Mouse (Mus musculus) hindlimb bud, embryonic 11.5 days (tissue): ENCODE measurements around the gene Wdr5.
A peak's percentile ranks its signal among the peaks of the same experiment; 100 is the strongest.
"Not testable (repeated sequence)": the region's sequence is repeated elsewhere in the genome, so short reads cannot be mapped to it uniquely, and the experiment has no call there.

ENCODE experiments used
- DNase-seq: peaks from one replicate; pipeline ENCODE4 v3.0.0-alpha.2; 2012; ENCODE audit warnings: low read depth, low spot score; ENCODE audit errors: extremely low spot score

The Wdr5 gene

DNA sequence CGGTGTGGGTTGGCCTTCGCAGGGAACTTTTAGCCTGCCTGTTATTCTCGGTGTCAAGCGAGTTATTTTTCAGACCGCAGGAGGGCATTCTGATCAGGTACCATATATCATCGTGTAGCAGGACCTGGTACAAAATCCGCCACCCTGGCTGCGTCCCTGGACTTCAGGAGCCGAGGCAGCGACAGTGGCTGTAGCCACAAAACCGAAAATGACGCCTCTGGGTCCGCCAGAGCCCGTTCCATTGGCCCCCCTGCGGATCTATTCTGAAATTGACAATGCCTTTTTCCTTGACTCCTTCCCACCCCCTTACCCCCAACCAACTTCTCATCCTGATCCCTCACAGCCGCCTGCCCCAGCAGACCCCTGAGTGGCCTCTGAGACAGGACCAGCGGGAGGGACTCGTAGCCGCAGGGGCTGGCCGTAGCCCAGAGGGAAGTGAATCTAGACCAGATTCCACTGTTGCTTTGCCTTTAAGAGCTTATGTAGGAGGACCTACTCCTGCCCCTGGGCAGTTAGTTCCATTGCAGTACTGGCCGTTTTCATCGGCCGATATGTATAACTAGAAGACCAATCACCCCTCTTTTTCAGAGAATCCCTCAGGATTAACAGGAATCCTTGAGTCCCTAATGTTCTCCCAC, 18.4 kb upstream of the Wdr5 start:
- no peak for DNase-seq

- DNase-seq: no peak
Observed at GRCm38 (mm10) chr2:27504113-27504885, 10.7 kb upstream of the Wdr5 start.

GRCm38 (mm10) chr2:27505539-27505938, 9.4 kb upstream of the Wdr5 start:
- DNase-seq: peak; percentile 39

- not testable (repeated sequence) for DNase-seq
Observed at GRCm38 (mm10) chr2:27506658-27507057, 8.3 kb upstream of the Wdr5 start.

DNA sequence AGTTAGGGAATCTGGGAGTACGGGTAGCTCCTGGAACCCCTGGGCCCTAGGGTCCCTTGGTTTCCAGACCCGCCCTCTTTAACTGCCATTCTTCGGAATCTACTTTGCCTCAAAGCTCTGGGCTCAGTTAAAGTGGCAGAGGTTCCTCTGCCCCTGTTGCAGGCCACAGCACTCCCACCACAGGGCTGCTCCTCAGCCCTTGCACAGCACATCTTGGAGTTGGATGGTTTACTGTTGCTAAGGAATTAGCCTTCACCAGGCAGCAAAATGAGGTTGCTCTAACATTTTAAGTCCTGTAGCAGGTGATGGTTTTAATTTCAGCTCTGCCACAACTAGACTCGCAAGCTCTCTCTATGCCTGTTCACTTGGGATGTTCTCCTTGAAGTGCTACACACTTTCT, 7.4 kb upstream of the Wdr5 start, which contains the start of gene Brd3:
Gene Brd3 (minus strand): TSS at position 101 of the 400 bp plus-strand sequence.
- DNase-seq: no peak

- no peak for DNase-seq
Observed at GRCm38 (mm10) chr2:27510706-27511105, 4.3 kb upstream of the Wdr5 start.

DNA sequence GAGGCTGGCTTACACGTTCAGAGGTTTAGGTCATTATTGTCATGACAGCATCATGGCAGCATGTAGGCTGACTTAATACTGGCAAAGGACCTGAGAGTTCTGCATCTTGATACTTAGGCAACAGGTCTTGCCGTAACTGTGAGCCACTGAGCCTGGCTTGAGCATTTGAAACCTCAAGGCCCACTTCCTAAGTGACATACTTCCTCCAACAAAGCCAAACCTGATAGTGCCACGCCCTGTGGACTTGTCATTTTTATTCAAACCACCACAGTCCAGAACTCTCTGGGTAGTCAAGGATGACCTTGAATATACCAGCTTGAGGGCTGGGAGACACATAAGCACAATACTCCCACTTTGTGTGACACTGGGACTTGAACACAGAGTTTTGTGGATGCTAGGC, 2.0 kb upstream of the Wdr5 start:
- no peak for DNase-seq

GRCm38 (mm10) chr2:27513861-27514260, 1.1 kb upstream of the Wdr5 start:
- no peak for DNase-seq

DNA sequence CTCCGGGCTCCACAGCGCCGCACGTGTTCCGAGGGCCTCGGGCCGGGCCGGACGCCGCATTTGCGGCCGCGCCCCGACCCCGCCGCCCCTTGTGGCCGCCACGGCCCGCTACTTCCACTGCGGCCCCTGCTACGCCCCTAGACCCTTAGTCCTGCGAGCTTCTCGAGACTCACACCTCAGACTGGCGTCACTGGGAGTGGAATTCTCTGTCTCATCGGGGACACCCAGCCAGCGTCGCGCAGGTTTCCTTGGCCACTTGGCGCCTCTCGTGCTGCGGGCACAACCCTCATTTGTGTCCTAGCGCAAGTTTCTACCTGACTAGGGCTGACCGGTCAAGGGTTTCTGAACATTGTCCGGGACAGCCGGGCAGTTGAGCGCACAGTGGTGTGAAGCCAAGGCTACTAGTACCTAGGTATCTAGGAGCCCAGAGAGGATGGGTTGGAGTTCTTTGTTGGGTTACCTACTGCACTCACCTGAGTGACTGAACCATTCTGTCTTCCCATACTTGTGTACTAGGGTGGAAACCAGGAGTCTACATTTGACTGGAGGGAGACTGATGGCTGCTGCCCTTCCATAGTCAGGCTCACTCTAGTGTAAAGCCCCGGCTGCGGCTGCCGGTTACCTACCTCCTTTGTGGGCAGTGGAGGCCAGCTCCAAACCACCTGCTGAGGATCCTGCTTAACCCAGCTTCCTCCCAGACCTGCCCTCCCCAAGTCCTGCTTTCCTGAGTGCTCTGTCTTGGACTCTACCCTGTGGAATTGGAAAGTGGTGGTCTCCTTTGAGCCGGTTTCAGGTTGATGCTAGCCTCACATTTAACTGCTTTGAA, 597 bp downstream of the Wdr5 start:
- DNase-seq: no peak

DNA sequence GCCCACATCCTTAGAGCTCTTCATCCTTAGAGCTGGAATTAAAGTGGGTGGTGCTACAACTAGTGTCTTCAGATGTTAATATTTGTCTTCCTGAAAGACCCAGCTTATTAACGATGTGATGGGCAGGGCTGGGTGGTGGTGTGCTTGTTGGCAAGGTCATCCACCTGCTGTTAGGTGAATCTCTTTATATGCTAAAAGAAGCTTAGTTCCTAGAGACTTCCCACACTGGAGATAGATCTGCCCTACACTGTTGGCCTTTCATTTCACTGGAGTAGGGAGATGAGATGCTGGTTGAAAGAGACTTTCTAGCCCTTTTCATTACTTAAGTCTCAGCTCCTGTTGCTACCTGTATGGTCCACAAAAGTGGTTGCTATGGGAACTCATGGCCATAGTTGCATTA, 1.3 kb downstream of the Wdr5 start:
- DNase-seq: no peak

DNA sequence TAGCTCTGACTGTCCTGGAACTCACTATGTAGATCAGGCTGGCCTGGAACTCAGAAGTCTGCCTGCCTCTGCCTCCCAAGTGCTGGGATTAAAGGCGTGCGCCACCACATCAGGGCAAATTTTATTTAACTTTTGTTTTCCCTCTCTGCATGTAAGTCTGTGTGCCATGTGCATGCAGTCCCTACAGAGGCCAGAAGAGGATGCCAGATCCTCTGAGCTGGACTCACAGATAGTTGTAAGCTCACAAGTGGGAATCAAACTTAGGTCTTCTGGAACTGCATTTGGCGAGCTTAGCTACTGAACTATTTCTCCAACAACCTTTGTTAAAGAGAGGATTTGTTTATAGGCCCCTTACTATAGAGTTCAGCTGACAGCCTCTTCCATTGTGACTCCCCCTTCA, 3.3 kb downstream of the Wdr5 start:
- no peak for DNase-seq

- DNase-seq: not testable (repeated sequence)
Observed at GRCm38 (mm10) chr2:27538455-27539330, 23.7 kb downstream of the Wdr5 start.

DNA sequence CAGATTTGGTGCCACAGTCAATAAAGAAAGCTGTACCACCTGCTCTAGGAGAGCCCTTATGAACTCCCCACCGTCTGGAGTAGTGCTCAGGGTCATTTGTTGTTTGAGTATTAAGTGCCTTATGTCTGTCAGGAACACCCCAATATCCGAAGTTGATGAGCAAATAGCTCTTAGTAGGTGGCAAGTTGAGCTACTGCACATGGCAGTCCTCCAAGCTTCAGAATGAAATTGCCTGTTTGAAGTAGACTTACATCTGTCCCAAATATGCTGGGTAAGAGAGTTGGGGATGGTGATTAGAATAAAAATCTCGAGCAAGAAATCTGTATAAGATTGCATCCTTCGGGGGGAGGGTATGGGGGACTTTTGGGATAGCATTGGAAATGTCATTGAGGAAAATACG, 24.4 kb downstream of the Wdr5 start:
- no peak for DNase-seq

- peak; percentile 96 for DNase-seq
Observed at GRCm38 (mm10) chr2:27539772-27540514, 25.0 kb downstream of the Wdr5 start.

DNA sequence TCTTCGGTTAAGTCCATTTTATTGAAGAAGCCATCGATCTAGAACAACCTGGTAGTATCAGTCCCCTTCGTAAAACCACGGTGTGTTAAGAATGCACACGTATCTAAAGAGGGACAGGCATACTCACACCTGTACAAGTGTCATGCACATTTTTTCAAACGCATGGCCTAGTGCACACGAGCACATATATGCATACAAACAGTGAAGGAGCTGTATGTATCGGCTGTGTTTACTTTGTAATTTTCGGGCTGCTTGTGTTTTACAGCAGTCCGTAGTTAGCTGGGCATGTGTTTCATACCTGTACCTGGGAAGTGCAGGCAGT, 25.5 kb downstream of the Wdr5 start:
- no peak for DNase-seq

DNA sequence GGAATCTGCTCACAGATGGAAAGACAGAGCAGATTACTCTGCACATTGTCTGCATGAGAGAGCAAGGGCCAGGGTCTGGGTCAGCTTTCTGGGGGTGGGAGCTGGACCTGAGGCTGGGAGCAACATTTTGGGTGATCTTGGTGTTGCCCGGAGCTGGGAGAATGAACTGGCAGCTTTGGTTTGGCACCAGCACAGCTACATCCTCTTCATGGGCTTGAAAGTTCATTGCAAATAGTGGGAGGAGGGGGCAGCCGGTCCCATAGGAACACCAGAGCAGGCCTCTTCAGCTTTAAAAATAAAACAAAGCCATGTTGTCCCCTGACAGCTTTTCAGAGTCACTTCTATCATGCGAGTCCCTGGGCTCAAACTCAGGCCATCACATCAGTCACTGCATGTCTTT, 26.3 kb downstream of the Wdr5 start:
- no peak for DNase-seq

- DNase-seq: no peak
Observed at GRCm38 (mm10) chr2:27544613-27545012, 29.7 kb downstream of the Wdr5 start.

GRCm38 (mm10) chr2:27545517-27545916, 30.6 kb downstream of the Wdr5 start:
- DNase-seq: not testable (repeated sequence)

DNA sequence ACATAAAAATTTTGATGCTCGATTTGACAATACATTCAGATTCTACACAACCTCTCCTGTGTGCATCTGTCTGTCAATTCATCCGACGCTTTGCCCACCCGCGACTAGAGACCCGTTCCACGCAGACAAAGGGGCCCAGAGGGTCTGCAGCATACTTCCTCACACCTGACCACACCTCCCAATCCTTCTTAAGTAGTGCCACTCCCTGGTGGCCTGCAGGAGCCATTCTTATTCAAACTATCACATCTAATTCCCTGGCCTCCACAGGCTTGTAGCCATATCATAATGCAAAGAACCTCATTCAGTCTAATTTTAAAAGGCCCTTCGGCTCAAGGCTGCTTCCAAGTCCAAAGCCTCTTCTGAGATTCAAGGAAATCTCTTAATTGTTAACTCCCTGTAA, 31.1 kb downstream of the Wdr5 start:
- not testable (repeated sequence) for DNase-seq

GRCm38 (mm10) chr2:27547326-27547725, 32.4 kb downstream of the Wdr5 start:
- DNase-seq: no peak
